Mouse (Mus musculus) megakaryocyte-erythroid progenitor cell, adult 5-6 weeks (primary cell): ENCODE data around the gene Chd4. TPM values are rescaled to one million over a fixed set of nuclear protein-coding genes. Genes with fewer than 3 reads are reported as not detected.
"Not testable (repeated sequence)": the region's sequence is repeated elsewhere in the genome, so short reads cannot be mapped to it uniquely, and the experiment has no call there.

ENCODE experiments used
- ATAC-seq: replicated peaks from 2 replicates; pipeline ENCODE4 v1.8.0; 2016; ENCODE audit warnings: mild to moderate bottlenecking, inconsistent platforms; ENCODE audit not compliant: severe bottlenecking, poor library complexity, low FRiP score, low TSS enrichment
- total RNA-seq, 2 experiments: library from RNA; stranded (forward) in 1 of 2; stranded (reverse) in 1 of 2; fragments of 200-1000, 215-1000 nt in 1 of 2; fragments of >200 nt in 1 of 2; fragmentation: Nextera tagmentation in 1 of 2; gene quantifications; 2 replicates each; pipeline ENCODE4 v1.2.3; 2014 to 2017

The Chd4 gene
- total RNA-seq, 2 experiments from 2014 or later, result 153 to 438 TPM

- peak; percentile 40 for ATAC-seq
Measured at GRCm38 (mm10) chr6:125155262-125155661, 59.5 kb downstream of the Chd4 start.

- ATAC-seq, result no peak
Measured at GRCm38 (mm10) chr6:125156491-125156890, 60.7 kb downstream of the Chd4 start.

GRCm38 (mm10) chr6:125156903-125157614, 61.3 kb downstream of the Chd4 start:
- ATAC-seq, result no peak

- ATAC-seq, result no peak
Measured at GRCm38 (mm10) chr6:125158944-125159492, 63.2 kb downstream of the Chd4 start.

- ATAC-seq, result no peak
Measured at GRCm38 (mm10) chr6:125159773-125160557, 64.2 kb downstream of the Chd4 start.

GRCm38 (mm10) chr6:125160558-125160853, 64.7 kb downstream of the Chd4 start:
- ATAC-seq, result no peak

- peak; percentile 10; the same call in 1 of the 2 replicates for ATAC-seq
Measured at GRCm38 (mm10) chr6:125160854-125161760, 65.3 kb downstream of the Chd4 start.

GRCm38 (mm10) chr6:125161971-125162370, 66.2 kb downstream of the Chd4 start:
- not testable (repeated sequence) for ATAC-seq

- ATAC-seq, result not testable (repeated sequence)
Measured at GRCm38 (mm10) chr6:125162615-125163305, 67.0 kb downstream of the Chd4 start.

- ATAC-seq, result no peak
Measured at GRCm38 (mm10) chr6:125163801-125164657, 68.2 kb downstream of the Chd4 start.

- peak; percentile 2; the same call in 1 of the 2 replicates for ATAC-seq
Measured at GRCm38 (mm10) chr6:125164672-125165327, 69.0 kb downstream of the Chd4 start.

- ATAC-seq, result peak; percentile 81
Measured at GRCm38 (mm10) chr6:125165328-125165891, 69.6 kb downstream of the Chd4 start.

- peak; percentile 31 for ATAC-seq
Measured at GRCm38 (mm10) chr6:125166051-125166751, 70.4 kb downstream of the Chd4 start, which contains the start of gene Gapdh. Gene Gapdh, minus strand, starts transcription at chr6:125166467.

- ATAC-seq, result peak; percentile 8
Measured at GRCm38 (mm10) chr6:125166861-125167650, 71.3 kb downstream of the Chd4 start.

- no peak for ATAC-seq
Measured at GRCm38 (mm10) chr6:125168086-125168485, 72.3 kb downstream of the Chd4 start.

- no peak for ATAC-seq
Measured at GRCm38 (mm10) chr6:125170194-125170593, 74.4 kb downstream of the Chd4 start.
